Mouse (Mus musculus) intestine, embryonic 14.5 days (tissue): ENCODE measurements around the gene Tmem108. TPM values are rescaled to one million over a fixed set of nuclear protein-coding genes. Genes with fewer than 3 reads are reported as not detected.
A peak's percentile ranks its signal among the peaks of the same experiment; 100 is the strongest.

Experiments used
- ATAC-seq: fragments of 200-750 bp; cut with Nextera tagmentation; replicated peaks from 2 replicates; pipeline ENCODE4 v1.8.0; 2017; ENCODE audit warnings: low read depth, moderate number of reproducible peaks, moderate TSS enrichment, moderate library complexity; ENCODE audit not compliant: low FRiP score, low TSS enrichment
- DNase-seq: peaks from one replicate; pipeline ENCODE4 v3.0.0-alpha.2; 2018; ENCODE audit warnings: low spot score
- H3K27ac ChIP-seq: fragments of 300-500 bp; sonication (generic); 2 replicates; pipeline ENCODE4 v1.5.1; 2014; ENCODE audit warnings: low read depth, mild to moderate bottlenecking, control low read depth
- H3K27me3 ChIP-seq: fragments of 300-500 bp; sonication (generic); replicated peaks from 2 replicates; pipeline ENCODE4 v1.6.1; 2014; ENCODE audit warnings: low read length, control low read depth; ENCODE audit not compliant: control insufficient read depth, insufficient read depth
- H3K36me3 ChIP-seq: fragments of 300-500 bp; sonication (generic); 2 replicates; pipeline ENCODE4 v1.6.1; 2014; ENCODE audit warnings: low read length, control low read depth; ENCODE audit not compliant: control insufficient read depth, insufficient read depth
- H3K4me1 ChIP-seq: fragments of 300-500 bp; sonication (generic); replicated peaks from 2 replicates; pipeline ENCODE4 v1.6.1; 2014; ENCODE audit warnings: low read length, control low read depth, mixed read lengths; ENCODE audit not compliant: control insufficient read depth, insufficient read depth
- H3K4me2 ChIP-seq: fragments of 300-500 bp; sonication (generic); 2 replicates; pipeline ENCODE4 v1.6.1; 2014; ENCODE audit warnings: low read length
- H3K4me3 ChIP-seq: fragments of 300-500 bp; sonication (generic); 2 replicates; pipeline ENCODE4 v1.5.1; 2014; ENCODE audit warnings: low read depth, low read length, control low read depth, mixed read lengths
- H3K9ac ChIP-seq: fragments of 300-500 bp; sonication (generic); 2 replicates; pipeline ENCODE4 v1.6.1; 2014; ENCODE audit warnings: mild to moderate bottlenecking, low read length
- H3K9me3 ChIP-seq: fragments of 300-500 bp; sonication (generic); 2 replicates; pipeline ENCODE4 v1.6.1; 2016; ENCODE audit warnings: low read length, control low read depth; ENCODE audit not compliant: control insufficient read depth
- WGBS: fragments of 180-500 bp; shearing (Covaris S2); extraction: QIAGEN DNeasy Blood & Tissue Kit; methylation state at CpG from one replicate; pipeline ENCODE4 v1.1.7; 2014; 5-methylcytosine and 5-hydroxymethylcytosine counted together
- polyA plus RNA-seq: library from polyadenylated mRNA; unstranded; fragments of >200 nt; fragmentation: Nextera tagmentation; extraction: Ambion mirVana; gene quantifications from 2 replicates; pipeline ENCODE4 v1.2.1, GENCODE M21; 2014

Tmem108 gene
- polyA plus RNA-seq, 1 experiment from 2014 or later: 21.2 TPM

DNA sequence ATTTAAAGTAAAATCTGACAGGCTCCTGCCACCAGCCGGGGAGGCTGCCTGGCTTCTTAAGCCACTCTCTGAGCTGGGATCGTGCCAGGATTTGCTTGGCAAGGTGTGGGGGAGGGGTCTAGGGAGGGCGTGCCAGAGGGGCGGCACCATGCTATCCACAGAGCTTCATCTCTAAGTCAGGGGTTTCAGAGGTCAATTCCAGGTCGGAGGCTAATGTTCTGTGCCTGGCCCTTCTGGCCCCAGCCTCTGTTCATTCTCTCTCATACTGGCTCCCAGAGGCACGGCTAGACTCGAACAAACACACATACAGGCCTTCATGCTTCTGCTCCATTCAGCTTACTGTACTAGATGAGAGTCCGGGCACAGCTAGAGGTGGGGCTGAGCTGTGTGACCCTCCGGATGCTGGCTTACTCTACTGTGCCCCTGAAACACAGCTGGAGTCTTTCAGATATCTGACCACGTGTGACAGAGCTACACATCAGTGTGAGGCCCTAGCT, 236.5 kb downstream of the Tmem108 start:
- H3K27me3 ChIP-seq: no peaks in the 10 kb centered on the region
- 16% methylated on average over 10 of the region's 10 CpGs for WGBS
- no peak for DNase-seq
- peaks cover 14% of the 10 kb centered on the region; the same call in 1 of the 2 replicates for H3K4me1 ChIP-seq
- no peaks in the 10 kb centered on the region for H3K9me3 ChIP-seq
- ATAC-seq: no peak
- H3K9ac ChIP-seq: no peak overlapping the region
- no peak overlapping the region for H3K4me2 ChIP-seq
- no peak overlapping the region for H3K4me3 ChIP-seq
- H3K27ac ChIP-seq: no peak overlapping the region
- H3K36me3 ChIP-seq: no peaks in the 10 kb centered on the region

DNA sequence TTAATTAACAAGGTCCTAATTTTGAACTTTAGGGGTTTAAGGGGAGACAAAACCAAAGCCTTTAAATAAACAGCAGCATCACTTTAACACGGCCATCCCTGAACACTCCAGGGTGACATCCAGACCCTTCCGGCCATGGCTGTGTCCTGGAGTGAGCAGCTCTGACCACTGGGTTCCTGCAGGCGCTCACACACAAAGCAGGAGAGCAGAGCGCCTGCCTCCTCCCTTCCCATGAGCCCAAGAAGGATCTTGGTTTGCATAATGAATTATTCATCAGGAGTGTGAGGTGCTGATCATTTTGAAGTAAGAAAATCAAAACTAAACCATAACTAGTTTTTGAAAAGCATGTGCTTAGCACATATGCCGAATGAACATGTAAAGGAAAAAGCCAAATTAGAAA, 237.0 kb downstream of the Tmem108 start:
- WGBS: 42% methylated on average over 5 of the region's 5 CpGs

GRCm38 (mm10) chr9:103523742-103524403, 237.8 kb downstream of the Tmem108 start:
- H3K9me3 ChIP-seq: no peaks in the 10 kb centered on the region
- 63% methylated on average over 7 of the region's 7 CpGs for WGBS
- no peaks in the 10 kb centered on the region for H3K27me3 ChIP-seq
- DNase-seq: no peak
- no peak overlapping the region for H3K9ac ChIP-seq
- no peak overlapping the region for H3K4me2 ChIP-seq
- H3K36me3 ChIP-seq: no peaks in the 10 kb centered on the region
- ATAC-seq: no peak
- peaks cover 14% of the 10 kb centered on the region; the same call in 1 of the 2 replicates for H3K4me1 ChIP-seq
- no peak overlapping the region for H3K27ac ChIP-seq
- H3K4me3 ChIP-seq: no peak overlapping the region

More for the DNA sequence above, 237.0 kb downstream of the Tmem108 start:
- no peaks in the 10 kb centered on the region for H3K27me3 ChIP-seq
- no peak overlapping the region for H3K4me3 ChIP-seq
- H3K9ac ChIP-seq: no peak overlapping the region
- no peaks in the 10 kb centered on the region for H3K36me3 ChIP-seq
- no peak for DNase-seq
- H3K27ac ChIP-seq: no peak overlapping the region
- no peak overlapping the region for H3K4me2 ChIP-seq
- no peak for ATAC-seq
- H3K4me1 ChIP-seq: peaks cover 14% of the 10 kb centered on the region; the same call in 1 of the 2 replicates
- H3K9me3 ChIP-seq: no peaks in the 10 kb centered on the region

- Histone ChIP-seq H3K4me1 (peaks cover 14% of the 10 kb centered on the region; the same call in 1 of the 2 replicates), H3K9ac (no peak overlapping the region), H3K27me3 (no peaks in the 10 kb centered on the region), H3K9me3 (no peaks in the 10 kb centered on the region), H3K4me2 (no peak overlapping the region), H3K36me3 (no peaks in the 10 kb centered on the region), H3K27ac (no peak overlapping the region), H3K4me3 (no peak overlapping the region)
- no peak for DNase-seq
- ATAC-seq: no peak; the same call in 1 of the 2 replicates
- 33% methylated on average over 6 of the region's 6 CpGs for WGBS
Observed at GRCm38 (mm10) chr9:103523008-103523407, 238.6 kb downstream of the Tmem108 start.

- Histone ChIP-seq H3K4me3 (no peak overlapping the region), H3K9me3 (no peaks in the 10 kb centered on the region), H3K4me2 (no peak overlapping the region), H3K27ac (no peak overlapping the region), H3K4me1 (no peaks in the 10 kb centered on the region), H3K27me3 (no peaks in the 10 kb centered on the region), H3K9ac (no peak overlapping the region), H3K36me3 (no peaks in the 10 kb centered on the region)
- ATAC-seq (no peak), DNase-seq (no peak)
- WGBS: 76% methylated on average over 2 of the region's 2 CpGs
Observed at GRCm38 (mm10) chr9:103513884-103514283, 247.8 kb downstream of the Tmem108 start.

- WGBS: 85% methylated on average over 6 of the region's 6 CpGs
Observed at GRCm38 (mm10) chr9:103512257-103512656, 249.4 kb downstream of the Tmem108 start.

GRCm38 (mm10) chr9:103506968-103507584, 254.6 kb downstream of the Tmem108 start:
- DNase-seq (peak; percentile 61), ATAC-seq (peak; percentile 68; the same call in 1 of the 2 replicates)
- H3K27ac ChIP-seq: peak overlapping the region; percentile 43; the same call in 1 of the 2 replicates
- no peak overlapping the region for H3K4me3 ChIP-seq
- WGBS: 48% methylated on average over 7 of the region's 7 CpGs
- H3K27me3 ChIP-seq: no peaks in the 10 kb centered on the region
- no peaks in the 10 kb centered on the region for H3K9me3 ChIP-seq
- no peaks in the 10 kb centered on the region for H3K36me3 ChIP-seq
- no peak overlapping the region for H3K4me2 ChIP-seq
- no peak overlapping the region for H3K9ac ChIP-seq
- peaks cover 3% of the 10 kb centered on the region for H3K4me1 ChIP-seq

More at GRCm38 (mm10) chr9:103512257-103512656, 249.4 kb downstream of the Tmem108 start:
- H3K36me3 ChIP-seq: no peaks in the 10 kb centered on the region
- no peak overlapping the region for H3K4me2 ChIP-seq
- no peaks in the 10 kb centered on the region for H3K9me3 ChIP-seq
- H3K27me3 ChIP-seq: no peaks in the 10 kb centered on the region
- no peak overlapping the region for H3K27ac ChIP-seq
- DNase-seq (no peak), ATAC-seq (no peak)
- no peaks in the 10 kb centered on the region; the same call in 1 of the 2 replicates for H3K4me1 ChIP-seq
- no peak overlapping the region for H3K9ac ChIP-seq
- no peak overlapping the region for H3K4me3 ChIP-seq

GRCm38 (mm10) chr9:103505067-103505466, 256.6 kb downstream of the Tmem108 start:
- H3K4me2 ChIP-seq: no peak overlapping the region
- no peaks in the 10 kb centered on the region for H3K36me3 ChIP-seq
- no peaks in the 10 kb centered on the region for H3K27me3 ChIP-seq
- no peak overlapping the region for H3K9ac ChIP-seq
- no peak overlapping the region for H3K27ac ChIP-seq
- peaks cover 8% of the 10 kb centered on the region for H3K4me1 ChIP-seq
- H3K4me3 ChIP-seq: no peak overlapping the region
- WGBS: 74% methylated on average over 5 of the region's 5 CpGs
- DNase-seq (no peak), ATAC-seq (no peak)
- no peaks in the 10 kb centered on the region for H3K9me3 ChIP-seq
